Mouse (Mus musculus) bone marrow macrophage, adult 2 months (primary cell): ENCODE results near the gene Atp2b4. TPM values are rescaled to one million over a fixed set of nuclear protein-coding genes. Genes with fewer than 3 reads are reported as not detected.
"Not testable (repeated sequence)": the region's sequence is repeated elsewhere in the genome, so short reads cannot be mapped to it uniquely, and the experiment has no call there.

ENCODE experiments used
- H3K27ac ChIP-seq: 2 replicates; pipeline ENCODE4 v1.5.1; 2012; ENCODE audit warnings: low read depth, low read length; ENCODE audit not compliant: insufficient read depth
- H3K4me1 ChIP-seq: 2 replicates; pipeline ENCODE4 v1.6.1; 2012; ENCODE audit warnings: low read length; ENCODE audit not compliant: control insufficient read depth, insufficient read depth
- H3K4me3 ChIP-seq: 2 replicates; pipeline ENCODE4 v1.5.1; 2012; ENCODE audit warnings: mild to moderate bottlenecking, low read length, moderate library complexity; ENCODE audit not compliant: insufficient read depth
- CTCF ChIP-seq: IDR thresholded peaks from 2 replicates; pipeline ENCODE4 v1.5.1; 2012; ENCODE audit warnings: low read depth, mild to moderate bottlenecking, low read length, moderate library complexity
- POLR2A ChIP-seq: IDR thresholded peaks from 2 replicates; pipeline ENCODE4 v1.6.1; 2012; ENCODE audit warnings: mild to moderate bottlenecking, low read depth, low read length, borderline replicate concordance
- polyA plus RNA-seq: library from polyadenylated mRNA; stranded (reverse); fragments of >200 nt; gene quantifications from 2 replicates; pipeline ENCODE4 v1.2.4, GENCODE M21; 2012; ENCODE audit not compliant: missing spikeins, insufficient read depth, insufficient read length

Atp2b4 gene
- polyA plus RNA-seq, 1 experiment = 3.7 TPM

GRCm38 (mm10) chr1:133720342-133720741, 80.5 kb downstream of the Atp2b4 start:
- no peak overlapping the region for H3K27ac ChIP-seq
- TF ChIP-seq CTCF (no peak), POLR2A (no peak)
- H3K4me1 ChIP-seq = no peaks in the 10 kb centered on the region

GRCm38 (mm10) chr1:133718786-133719185, 82.1 kb downstream of the Atp2b4 start:
- Histone ChIP-seq H3K27ac (no peak overlapping the region), H3K4me1 (no peaks in the 10 kb centered on the region), H3K4me3 (no peak overlapping the region)
- TF ChIP-seq POLR2A = no peak
- no peak for TF ChIP-seq CTCF

More at GRCm38 (mm10) chr1:133720342-133720741, 80.5 kb downstream of the Atp2b4 start:
- no peak overlapping the region for H3K4me3 ChIP-seq

- no peak overlapping the region for H3K27ac ChIP-seq
- TF ChIP-seq CTCF = no peak
- TF ChIP-seq POLR2A = no peak
- no peak overlapping the region for H3K4me3 ChIP-seq
- no peaks in the 10 kb centered on the region for H3K4me1 ChIP-seq
Observed at GRCm38 (mm10) chr1:133718296-133718695, 82.5 kb downstream of the Atp2b4 start.

GRCm38 (mm10) chr1:133716464-133716863, 84.4 kb downstream of the Atp2b4 start:
- Histone ChIP-seq H3K4me1 (no peaks in the 10 kb centered on the region), H3K4me3 (no peak overlapping the region), H3K27ac (no peak overlapping the region)
- peak; percentile 54 for TF ChIP-seq CTCF
- TF ChIP-seq POLR2A = no peak

GRCm38 (mm10) chr1:133715191-133715590, 85.7 kb downstream of the Atp2b4 start:
- Histone ChIP-seq H3K27ac (no peak overlapping the region), H3K4me3 (no peak overlapping the region), H3K4me1 (no peaks in the 10 kb centered on the region)
- TF ChIP-seq POLR2A = no peak
- TF ChIP-seq CTCF = no peak

- no peak for TF ChIP-seq CTCF
- TF ChIP-seq POLR2A = no peak
- Histone ChIP-seq H3K4me1 (no peaks in the 10 kb centered on the region), H3K27ac (no peak overlapping the region), H3K4me3 (no peak overlapping the region)
Observed at GRCm38 (mm10) chr1:133713009-133713370, 87.9 kb downstream of the Atp2b4 start.

GRCm38 (mm10) chr1:133712288-133713008, 88.4 kb downstream of the Atp2b4 start:
- H3K27ac ChIP-seq = no peak overlapping the region
- H3K4me1 ChIP-seq = no peaks in the 10 kb centered on the region
- no peak overlapping the region for H3K4me3 ChIP-seq
- TF ChIP-seq CTCF (no peak), POLR2A (no peak)

- TF ChIP-seq CTCF (no peak), POLR2A (no peak)
- Histone ChIP-seq H3K27ac (no peak overlapping the region), H3K4me3 (no peak overlapping the region), H3K4me1 (no peaks in the 10 kb centered on the region)
Observed at GRCm38 (mm10) chr1:133711376-133711775, 89.5 kb downstream of the Atp2b4 start.

- TF ChIP-seq CTCF = no peak
- TF ChIP-seq POLR2A = no peak
- no peak overlapping the region for H3K4me3 ChIP-seq
- H3K4me1 ChIP-seq = no peaks in the 10 kb centered on the region
- H3K27ac ChIP-seq = no peak overlapping the region
Observed at GRCm38 (mm10) chr1:133710895-133711294, 89.9 kb downstream of the Atp2b4 start.

- no peak overlapping the region for H3K4me3 ChIP-seq
- no peak overlapping the region for H3K27ac ChIP-seq
- TF ChIP-seq POLR2A (no peak), CTCF (no peak)
- no peaks in the 10 kb centered on the region for H3K4me1 ChIP-seq
Observed at GRCm38 (mm10) chr1:133709292-133709691, 91.5 kb downstream of the Atp2b4 start.

- H3K4me1 ChIP-seq, H3K4me3 ChIP-seq, H3K27ac ChIP-seq: not testable (repeated sequence)
Observed at GRCm38 (mm10) chr1:133701824-133702223, 99.0 kb downstream of the Atp2b4 start.
